Mouse (Mus musculus) B cell, adult 2 months (primary cell): ENCODE measurements around the gene Poc5.

Experiments
- DNase-seq, 2 experiments: peaks; one replicate each; pipeline ENCODE4 v3.0.0; 2022

The Poc5 gene

DNA sequence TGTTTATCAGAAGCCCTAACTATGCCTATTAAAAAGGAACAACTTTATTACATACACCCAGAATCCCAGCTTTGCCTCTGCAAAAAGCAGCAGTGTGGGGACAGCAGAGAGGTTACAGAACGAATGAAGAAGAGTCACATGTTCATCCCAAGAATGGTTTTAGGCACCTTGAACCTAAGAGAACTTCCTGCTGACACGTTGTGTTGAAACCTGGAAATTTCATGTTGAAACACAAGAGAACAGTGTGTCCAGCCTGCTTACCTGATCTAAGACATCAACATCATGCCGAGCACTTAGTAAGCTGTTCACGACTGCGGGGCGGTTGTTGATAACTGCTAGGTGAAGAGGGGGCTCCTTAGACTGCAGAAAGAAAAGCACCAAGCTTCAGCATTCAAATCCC, 44.9 kb downstream of the Poc5 start:
- DNase-seq = no peak

DNA sequence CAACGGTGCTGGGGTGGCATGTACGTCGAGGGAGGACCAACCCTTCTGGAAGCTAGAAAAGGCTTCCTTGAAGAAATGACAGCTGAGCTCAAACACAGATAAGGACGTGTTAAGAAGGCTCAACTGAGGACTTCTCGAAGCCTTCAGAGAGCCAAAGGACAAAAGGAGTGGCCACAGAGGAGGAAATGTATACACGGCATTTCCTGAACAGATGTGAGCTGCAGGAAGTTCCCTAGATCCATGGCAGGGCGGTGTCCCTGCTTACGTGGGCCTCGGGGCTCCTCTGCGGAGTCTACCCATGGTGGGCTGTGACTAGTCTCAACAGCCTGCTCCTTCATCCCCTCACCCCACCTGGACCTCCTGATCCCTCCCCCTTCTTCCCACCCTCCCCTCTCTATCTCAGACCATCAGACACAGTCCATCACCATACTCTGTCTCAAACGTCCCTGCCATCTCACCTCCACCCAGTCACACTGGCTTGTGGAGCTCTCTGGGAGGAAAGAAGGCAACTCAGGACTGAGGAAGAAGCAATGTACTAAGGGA, 45.6 kb downstream of the Poc5 start:
- peak; percentile 10 to 16 for DNase-seq

DNA sequence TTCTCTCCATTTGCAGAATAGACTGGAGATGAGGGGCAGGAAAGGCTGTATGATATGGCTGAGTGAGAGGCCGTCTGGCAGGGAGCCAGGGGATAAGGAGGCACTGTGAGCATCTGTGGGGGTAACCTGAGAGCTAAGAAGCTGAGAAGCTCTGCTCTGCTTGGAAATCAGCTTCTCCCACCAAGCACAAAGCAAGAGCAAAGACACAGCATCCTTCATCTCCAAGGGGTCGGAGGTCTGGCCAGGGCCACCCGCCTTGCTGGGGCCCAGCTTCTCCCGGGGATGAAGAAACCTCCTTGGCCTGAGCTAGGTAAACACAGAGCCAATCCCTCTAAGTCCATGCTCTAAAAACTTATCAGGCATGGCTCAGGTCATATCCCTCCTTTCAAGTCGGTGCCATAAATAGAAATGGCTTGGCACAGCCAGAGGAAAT, 46.8 kb downstream of the Poc5 start:
- DNase-seq = no peak

DNA sequence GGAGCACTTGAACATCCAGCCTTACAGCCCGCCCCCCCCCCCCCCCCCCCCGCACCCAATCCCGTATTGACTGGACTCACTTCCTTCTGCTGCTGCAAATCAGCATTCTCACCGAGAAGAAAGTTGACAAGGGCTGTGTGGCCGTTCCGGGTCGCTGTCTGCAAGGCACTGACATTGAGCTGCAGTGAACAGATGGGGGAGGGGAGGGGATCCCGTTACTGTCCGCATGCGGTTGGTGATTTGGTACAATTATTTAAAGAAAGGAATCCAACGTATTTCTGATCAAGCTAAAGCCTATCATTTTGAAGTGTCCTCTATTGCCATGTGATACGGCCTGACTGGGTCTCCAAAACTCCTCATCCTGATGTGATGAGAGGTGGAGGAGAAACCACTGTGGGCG, 47.7 kb downstream of the Poc5 start:
- peak in 1 of 2 experiments; percentile 2 for DNase-seq

DNA sequence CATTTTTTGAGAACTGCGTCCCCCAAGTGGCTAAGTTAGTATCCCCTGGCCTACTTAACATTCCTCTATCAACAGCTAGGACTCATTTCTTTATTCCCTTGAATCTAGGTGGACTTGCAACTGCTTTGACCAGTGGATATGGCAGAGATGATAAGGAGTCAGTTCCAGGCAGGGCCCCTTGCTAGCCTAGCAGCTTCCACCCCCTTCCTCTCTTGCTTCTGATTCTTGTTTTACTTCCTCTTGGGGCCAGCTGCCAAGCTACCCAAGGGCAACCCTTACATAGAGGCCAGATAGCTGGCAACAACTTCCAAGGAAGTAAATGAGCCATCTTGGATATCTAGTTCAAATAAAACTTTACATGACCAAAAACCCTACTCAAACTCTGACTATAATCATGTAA, 48.8 kb downstream of the Poc5 start:
- no peak for DNase-seq

DNA sequence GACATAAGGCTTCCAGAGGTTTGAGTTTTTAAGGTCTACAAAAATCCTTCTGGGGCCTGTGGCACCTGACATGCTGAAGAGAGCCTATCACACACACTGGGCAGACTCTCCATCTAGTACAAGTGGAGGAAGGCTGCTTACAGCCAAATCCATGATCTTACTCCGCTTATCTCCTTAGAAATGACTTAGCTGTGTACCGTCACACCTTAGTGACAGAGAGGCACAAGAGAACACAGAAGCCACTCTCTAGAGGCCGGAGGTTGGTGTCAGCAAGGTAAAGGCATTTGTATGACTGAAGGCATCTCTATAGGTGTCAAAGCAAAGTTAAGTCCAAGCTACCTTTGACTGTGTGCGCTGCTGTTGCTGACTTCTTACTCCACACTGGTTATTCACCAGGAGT, 52.3 kb downstream of the Poc5 start:
- no peak for DNase-seq

DNA sequence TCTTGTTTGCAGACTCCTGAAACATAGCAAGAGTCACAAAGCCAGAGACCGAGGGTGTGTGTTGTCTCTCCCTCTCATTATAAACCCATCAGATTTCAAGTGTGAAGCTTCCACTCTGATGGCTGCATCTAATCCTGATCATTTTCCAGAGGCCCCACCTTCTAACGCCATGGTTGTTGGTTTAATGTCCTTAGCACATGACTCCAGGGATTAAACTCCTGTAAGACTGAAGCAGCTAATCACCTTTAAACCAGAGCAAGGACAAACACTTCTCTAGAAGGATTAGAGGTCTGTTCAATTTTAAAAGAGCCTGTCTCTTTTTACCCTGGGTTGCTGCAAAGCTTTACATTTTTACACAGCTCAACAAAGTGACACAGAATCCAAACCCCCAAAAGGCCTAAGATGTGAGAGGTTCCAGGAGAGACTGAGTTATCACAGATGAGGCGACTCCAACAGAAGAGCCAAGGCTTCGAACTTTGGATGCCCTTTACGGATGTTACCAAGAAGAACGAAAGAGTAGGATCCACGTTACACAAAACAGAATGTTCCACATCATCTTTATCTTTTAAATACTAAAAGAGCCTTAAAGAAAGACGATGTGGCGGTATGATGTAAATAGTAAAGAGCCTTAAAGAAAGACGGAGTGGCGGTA, 62.2 kb downstream of the Poc5 start:
- no peak for DNase-seq

DNA sequence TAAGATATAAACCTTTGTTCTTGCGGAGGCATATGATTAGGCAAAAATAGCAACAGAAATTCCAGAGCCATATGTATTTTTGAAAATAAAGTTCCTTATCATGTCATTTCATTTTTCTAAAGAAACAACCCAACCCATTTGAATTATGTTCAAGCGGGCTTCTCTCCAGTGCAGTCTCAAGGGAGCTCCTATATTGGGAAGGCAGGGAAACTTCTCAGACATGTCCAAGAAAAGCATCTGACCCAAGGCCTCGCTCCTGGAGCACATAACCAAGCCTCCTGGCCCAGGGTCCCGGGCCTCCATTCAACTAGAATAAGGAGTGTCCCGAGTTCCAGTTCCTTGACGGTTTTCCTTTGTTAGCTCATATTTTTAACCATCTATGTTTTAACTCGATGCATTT, 62.8 kb downstream of the Poc5 start:
- no peak for DNase-seq

DNA sequence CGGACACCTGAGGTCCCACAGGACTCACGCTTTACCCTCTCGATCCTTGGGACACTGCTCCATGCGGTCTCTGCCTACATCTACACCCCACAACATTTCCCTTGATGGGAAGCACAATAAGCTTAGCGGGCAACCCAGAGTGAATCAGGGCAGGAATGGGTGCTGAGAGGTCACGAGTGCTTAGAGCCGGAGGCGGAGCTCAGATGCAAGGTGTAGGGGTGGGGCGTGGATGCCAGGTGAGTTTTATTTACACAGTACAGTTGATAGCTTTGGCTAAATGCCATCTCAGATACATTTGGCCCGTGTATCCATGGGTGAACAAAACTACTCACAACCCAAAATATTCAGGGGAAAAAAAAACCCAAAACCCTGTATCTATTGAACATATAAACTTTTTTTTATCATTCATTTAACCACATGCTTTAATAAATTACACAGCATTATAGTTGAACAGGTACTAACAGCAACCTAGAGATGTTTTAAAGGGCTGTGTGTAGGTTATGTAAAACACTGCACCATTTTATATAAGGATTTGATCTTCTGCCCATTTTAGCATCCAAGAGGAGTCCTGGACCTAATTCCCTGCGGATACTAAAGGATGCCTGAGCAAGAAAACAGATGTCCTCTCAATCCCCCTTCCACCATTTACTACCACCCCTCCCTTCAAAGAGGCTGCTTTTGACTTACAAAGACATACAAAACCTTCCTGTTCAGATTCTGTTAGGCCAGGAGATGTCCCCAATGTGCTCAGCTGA, 63.5 kb downstream of the Poc5 start:
- no peak for DNase-seq

DNA sequence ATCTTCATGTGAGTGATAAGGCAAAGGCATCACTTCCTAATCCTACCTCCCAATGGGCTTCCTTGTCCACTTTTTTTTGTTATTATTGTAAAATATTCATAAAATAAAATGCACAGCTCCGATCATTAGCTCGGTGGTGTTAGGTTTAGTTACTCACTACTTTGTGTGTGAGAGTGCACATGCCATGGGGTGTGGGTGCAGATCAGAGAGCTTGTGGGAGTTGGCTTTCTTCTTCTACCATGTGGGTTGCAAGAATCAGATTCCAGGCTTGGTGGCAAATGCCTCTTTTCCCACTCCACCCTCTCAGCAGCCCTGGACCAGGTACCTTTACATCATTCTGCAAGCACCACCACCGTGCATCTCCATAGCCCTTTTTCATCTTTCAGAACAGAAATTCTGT, 64.5 kb downstream of the Poc5 start:
- no peak for DNase-seq

DNA sequence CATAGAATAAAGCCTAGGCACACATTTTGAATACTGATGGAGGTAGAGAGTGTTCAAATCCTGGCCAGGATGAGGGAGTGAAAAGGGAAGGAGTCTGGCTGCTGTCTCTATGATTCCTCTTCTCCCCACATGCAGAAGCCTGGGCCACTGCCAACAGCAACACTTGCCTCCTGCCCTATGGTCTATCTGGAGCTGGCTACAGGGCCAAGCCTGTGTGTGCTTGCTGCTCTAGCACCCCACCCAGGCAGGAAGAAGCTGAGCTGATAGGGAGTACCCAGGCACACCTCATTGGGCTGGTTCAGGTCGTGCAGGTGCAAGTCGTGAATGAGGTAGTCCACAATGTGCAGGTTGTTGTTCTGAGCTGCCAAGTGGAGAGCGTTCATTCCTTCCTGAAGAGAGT, 66.2 kb downstream of the Poc5 start:
- no peak for DNase-seq

DNA sequence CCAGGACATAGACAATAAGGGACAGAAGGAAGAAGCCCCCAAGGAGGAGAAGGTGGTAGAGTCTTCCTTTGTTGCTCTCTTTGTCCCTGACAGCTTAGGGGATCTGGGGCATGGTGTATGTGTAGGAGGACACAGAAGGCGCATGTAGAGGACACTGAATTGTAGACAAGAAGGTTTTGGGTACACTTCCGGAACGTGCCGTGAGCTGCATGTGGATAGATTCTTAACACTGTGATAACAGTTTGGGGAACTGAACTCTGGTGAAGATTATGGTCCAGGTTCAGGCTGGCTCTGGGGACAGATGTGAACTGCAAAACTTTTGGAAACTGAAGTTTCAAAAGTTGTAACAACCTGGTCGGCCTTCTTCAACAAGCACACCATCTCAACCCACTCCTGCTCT, 69.5 kb downstream of the Poc5 start:
- no peak for DNase-seq

DNA sequence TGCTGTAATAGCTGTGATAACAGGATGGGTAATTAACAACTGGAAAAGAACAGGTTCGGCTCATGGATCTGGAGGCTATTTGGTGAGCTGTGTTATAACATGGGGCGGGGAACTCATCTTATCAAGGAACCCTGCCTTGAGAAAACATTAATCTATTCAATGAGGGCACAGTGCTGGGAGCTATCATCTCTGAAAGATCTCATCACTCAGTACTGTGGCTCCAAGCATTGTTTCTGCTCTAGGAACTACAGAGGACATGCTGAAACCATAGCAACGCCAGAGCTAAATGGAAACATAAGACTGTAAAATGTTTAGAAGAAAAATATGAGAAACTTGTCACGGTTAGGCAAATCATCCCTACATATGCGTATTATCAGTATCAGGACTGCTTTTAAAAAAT, 69.9 kb downstream of the Poc5 start:
- DNase-seq = no peak

DNA sequence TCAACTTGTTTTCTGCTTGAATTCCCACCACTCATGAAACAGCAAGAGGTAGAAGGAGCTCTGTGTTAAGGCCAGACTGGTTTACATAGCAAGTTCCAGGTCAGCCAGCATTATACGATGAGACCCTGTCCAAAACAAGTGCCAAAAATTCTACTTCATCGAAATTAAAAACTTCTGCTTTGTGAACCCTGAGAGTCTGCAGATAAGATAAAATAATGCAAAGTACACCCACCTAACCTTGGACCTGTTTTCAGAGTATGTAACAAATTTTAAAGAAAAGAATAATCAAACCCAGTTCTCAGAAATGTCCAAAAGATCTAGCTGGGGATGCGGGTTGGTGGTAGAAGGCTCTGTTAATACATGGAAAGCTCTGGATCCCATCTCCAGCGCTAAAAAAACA, 70.5 kb downstream of the Poc5 start:
- DNase-seq = no peak

DNA sequence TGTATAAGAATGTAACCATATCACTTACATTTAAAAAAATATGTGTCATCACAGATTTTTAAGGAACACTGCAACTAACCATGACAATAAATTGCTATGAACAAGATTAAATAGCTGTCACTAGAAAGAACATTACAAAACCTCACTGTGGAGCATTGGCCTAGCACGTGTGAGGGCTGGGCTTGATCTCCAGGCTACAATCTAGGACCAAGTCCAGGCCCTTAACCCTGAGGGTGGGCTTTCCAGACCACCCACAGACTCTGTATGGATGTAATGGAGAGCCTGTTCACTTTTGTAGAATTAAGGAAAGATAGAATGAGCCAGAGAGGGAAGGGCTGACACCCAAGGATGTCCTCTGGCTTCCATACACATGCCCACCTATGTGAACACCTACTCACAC, 74.5 kb downstream of the Poc5 start:
- no peak for DNase-seq

DNA sequence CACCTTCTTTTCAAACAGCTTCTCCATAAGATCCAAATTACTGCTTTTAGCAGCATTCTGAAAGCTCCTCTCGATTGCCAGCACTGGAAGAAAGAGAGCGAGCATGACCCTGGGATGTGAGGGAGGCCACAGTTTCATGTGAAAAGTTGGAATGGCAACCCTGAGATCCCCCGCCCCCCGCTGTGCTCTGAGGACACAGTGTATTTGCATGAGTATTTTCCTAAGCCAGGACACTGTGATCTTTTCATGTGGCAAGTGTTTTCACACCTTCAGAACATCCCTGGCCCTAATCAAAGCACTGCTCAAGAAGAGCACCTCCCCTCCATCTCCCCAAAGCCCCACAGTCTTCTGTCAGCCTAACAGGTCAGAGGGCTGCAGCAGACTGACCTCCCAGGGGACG, 77.2 kb downstream of the Poc5 start:
- no peak for DNase-seq
